Mouse (Mus musculus): ENCODE results near the gene Mgll.

Gene Mgll

DNA sequence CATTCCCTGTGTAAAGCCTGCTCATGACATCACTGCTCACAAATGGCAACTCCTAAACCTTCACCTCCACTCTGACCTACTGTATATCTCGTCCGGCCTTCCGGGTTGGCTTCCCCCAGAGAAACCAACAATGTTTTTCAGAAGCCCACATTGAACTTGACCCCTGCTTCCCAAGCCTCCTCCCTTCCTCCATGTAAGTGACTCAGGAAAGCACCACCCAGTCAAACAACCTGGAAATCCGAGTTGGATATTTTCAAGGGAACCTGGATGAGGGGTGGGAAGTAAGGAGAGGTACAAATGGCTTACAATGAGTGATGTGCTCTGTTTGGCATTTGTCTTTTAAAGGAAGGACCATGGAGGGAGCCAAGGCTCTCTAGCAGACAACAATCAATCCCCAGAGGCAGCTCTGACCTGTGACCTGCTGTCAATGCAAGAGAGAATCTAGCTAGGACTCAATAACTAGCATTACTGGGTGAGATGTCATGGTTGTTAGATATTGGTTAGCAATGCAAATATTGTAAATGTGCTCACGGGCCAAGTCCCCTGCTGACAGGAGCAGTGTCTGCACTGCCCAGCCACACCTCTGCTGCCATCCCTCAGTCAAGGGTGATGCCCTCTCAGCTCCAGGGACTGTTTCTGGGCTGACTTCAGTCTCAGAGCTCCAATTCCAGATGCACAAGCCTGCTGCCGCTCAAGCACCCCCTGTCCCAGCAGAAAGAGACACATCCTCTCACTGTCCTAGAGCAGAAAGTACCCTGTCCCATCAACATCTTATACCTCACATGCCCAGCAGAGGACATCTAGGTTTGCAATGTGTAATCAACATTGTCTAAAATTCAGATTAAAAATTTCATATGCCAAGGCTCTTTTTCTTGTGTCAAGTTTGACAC is 6.8 kb upstream of the Mgll start:
- no peak for DNase-seq (ENCODE audit: low read depth, low spot score)

- DNase-seq (ENCODE audit: low read depth, low spot score): no peak
Observed at GRCm38 (mm10) chr6:88718033-88718725, 6.0 kb upstream of the Mgll start.

- DNase-seq (ENCODE audit: low read depth, low spot score): no peak
Observed at GRCm38 (mm10) chr6:88721059-88721458, 3.2 kb upstream of the Mgll start.

- no peak for DNase-seq (ENCODE audit: low read depth, low spot score)
Observed at GRCm38 (mm10) chr6:88722906-88723305, 1.3 kb upstream of the Mgll start.

- no peak for DNase-seq (ENCODE audit: low read depth, low spot score)
Observed at GRCm38 (mm10) chr6:88723806-88724312, 353 bp upstream of the Mgll start.

- peak; percentile 53 for DNase-seq (ENCODE audit: low read depth, low spot score)
Observed at GRCm38 (mm10) chr6:88725590-88725989, 1.4 kb downstream of the Mgll start.

GRCm38 (mm10) chr6:88726252-88727211 is 2.3 kb downstream of the Mgll start:
- no peak for DNase-seq (ENCODE audit: low read depth, low spot score)

DNA sequence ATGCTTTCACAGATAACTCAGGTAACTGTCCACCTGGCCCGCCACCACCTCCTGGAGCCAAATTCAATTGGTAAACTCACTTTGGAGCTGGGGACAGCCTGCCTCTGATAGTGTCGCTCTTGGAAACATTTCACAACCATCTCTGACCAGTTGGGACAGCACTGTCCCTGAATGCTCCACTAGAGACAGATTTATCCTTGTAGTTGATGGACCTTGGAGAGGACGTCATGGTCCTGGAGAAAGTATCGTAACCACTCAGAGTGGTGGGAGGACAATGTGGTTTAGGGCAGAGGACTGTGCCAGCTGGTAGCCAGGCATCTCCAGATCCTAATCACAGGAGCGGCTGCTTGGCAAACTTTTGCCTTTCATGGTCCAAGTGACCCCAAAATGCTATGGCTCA is 3.3 kb downstream of the Mgll start:
- no peak for DNase-seq (ENCODE audit: low read depth, low spot score)

- no peak for DNase-seq (ENCODE audit: low read depth, low spot score)
Observed at GRCm38 (mm10) chr6:88728054-88728453, 3.8 kb downstream of the Mgll start.

DNA sequence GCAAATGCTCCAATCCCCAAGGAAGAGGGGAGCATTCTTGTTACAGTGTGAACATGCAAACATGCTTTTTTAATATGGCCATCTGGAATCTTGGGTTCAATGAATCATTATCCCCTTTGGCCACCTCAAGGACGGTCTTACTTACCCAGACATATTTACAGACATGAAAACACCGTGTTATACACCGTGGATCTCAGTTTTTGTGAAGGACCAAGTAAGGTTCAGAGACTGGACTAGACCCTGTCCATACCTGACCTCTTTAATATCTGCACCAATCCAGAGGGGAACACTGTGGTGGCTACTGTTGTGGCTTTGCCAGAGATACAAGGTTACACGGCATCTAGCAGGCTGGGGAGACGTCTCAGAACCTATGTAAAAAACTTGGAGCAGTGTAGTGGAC is 4.3 kb downstream of the Mgll start:
- no peak for DNase-seq (ENCODE audit: low read depth, low spot score)

DNA sequence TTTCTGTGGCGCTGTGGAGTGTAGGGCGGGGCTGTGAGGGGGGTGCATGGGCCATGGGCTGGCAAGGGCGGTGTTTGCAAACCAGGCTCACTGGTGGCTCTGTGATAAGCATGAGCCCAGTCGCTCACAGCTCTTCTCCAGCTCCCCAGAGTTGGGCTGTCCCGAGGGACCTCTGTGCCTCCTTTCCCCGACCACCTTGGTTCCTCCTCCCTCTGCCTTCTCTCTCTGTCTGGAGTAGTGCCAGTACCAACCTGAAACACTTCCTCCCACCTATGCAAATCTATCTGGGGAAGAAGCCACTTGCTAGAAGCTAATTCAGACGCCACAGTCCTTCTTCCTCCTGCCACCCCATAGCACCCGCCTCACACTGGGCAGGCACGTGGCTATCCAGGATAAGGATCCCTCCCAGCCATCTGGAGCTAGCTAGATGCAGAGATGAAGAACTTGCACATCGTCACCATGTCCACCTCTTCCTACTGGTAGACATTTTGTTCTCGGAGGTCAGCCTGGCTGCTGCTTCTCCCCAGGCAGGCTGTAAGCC is 7.1 kb downstream of the Mgll start:
- DNase-seq (ENCODE audit: low read depth, low spot score): no peak

DNA sequence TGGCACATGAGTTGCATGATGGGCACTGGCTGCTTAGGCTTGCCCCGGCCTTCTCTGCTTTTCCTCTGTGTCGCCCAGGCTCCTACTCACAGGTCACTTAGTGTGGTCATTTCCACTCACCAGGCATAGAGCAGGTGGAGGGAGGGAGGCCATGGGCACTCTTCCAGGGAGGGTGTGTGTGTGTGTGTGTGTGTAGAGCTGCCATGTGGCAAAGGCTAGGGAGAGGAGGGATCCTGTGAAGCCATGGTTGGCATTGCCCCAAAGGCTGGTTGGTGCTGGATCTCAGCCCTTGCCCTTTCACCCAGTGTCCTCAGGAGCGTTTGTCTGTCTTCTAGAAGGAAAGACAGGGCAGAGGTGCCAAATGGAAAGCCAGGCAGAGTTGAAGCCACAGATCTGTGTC is 7.8 kb downstream of the Mgll start:
- DNase-seq (ENCODE audit: low read depth, low spot score): no peak

DNA sequence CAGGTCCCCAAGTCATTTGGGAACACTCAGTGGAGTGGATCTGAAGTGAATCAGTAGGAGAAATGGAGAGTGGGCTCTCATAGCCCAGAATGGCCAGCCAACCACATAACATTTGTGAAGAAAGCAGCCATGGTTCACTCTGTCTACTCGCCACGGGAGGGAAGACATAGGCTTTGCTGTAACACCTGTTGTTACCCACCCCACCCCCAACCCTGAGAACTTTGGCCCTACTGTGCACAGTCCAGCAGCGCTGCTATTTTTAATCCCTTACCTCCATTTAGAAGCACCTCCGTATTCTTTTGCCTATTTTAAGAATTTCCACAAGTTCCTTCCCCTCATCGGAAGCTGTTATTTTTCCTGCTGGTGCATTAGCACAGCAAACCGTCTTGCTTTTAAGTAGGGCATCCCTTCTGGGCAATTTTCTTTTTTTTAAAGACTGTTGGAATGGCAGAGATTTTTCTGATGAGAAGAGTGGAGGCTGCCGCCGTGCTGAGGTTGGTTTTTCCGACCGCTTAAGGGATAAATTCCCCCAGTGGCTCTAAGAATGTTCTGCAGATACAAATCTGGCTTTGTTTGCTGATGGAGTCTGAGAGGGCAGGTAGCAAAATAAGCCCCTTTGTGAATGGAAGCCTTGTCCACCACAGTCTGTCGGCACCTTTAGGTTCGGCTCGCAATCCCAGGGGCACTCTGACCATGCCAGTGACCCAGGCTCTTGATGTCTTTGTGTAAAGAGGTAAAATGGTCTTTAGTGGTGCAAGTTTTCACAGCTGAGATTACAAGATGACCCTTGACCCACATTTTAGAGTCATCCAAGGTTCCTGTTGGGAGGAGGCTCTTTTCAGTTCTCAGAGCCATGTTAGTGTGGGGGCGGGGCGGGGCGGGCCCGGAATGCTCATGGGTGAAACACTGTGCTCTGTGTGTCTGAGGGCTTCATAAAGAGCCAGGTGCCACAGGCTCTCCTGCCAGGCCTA is 8.7 kb downstream of the Mgll start:
- peak; percentile 72 for DNase-seq (ENCODE audit: low read depth, low spot score)

DNA sequence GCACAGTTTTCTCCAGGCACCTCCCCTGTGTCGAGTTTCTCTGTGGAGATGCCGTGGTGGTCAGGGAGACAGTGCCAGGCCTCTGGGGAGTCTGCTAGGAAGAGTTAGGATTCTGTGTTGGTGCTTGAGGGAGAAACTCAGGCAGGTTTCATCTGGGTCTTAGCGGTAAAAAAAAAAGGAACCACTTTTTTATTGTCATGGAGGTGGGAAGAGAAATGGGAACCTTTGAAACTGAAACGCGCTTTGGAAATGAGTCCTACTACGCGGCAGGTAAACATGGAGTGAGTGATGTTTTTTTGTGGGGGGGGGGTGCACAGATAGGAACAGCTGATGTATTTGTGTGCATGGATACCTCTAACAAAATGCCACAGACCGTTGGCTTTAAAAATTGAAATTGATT is 12.1 kb downstream of the Mgll start:
- DNase-seq (ENCODE audit: low read depth, low spot score): no peak

DNA sequence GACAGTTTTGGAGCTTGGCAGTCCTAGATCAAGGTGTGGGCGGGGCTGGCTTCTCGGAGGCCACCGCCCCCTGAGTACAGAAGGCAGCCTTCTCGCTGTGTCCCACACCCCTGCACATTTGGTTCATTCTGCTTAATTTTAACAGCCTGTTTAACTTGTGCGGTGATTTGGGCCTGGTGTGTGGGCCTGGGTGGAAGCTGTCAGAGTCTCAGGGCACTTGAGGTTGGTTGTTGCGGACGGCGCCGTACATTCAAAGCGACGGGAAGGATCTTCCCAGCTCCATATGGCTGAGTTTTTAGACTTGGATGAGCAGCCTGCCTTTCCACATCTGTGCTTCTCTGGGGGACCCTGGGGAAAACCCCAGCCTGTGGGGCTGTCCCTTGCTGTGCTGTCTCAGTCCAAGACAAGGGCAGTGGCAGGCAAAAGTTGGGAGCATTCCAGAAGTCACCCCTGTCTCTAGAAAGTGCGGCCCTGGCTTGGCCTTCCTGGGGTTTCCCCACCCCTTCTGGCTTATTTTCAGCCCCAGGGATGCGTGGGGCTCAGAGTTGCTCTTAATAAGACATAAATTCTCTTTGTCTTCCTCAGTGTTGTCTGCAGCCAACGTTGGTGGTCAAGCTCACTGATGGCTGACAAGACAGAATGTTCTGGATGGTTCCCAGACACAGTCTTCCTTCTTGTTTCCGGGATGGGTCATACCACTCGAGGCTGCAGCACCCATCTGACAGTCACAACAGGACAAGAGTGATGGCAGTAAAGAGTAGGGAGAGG is 12.7 kb downstream of the Mgll start:
- DNase-seq (ENCODE audit: low read depth, low spot score): peak; percentile 60

- DNase-seq (ENCODE audit: low read depth, low spot score): no peak
Observed at GRCm38 (mm10) chr6:88737509-88737888, 13.3 kb downstream of the Mgll start.

DNA sequence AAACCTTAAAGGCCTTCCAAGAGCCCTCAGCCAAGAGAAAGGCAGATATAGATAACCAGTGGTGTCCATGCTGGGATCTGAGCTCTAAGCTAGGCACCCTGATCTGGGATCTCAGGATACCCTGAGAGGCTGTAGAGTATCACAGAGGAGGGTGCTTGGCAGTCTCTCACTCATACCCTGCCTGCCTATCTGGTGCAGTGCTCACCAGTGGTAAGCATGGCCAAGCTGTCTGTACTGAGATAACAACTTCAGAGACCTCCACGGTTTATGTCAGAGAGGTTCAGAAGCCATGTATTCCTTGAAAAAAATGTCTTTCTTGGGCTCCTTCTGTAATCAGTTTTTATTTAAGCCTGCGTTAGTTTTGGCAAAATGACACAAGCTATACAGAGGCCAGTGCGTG is 16.8 kb downstream of the Mgll start:
- DNase-seq (ENCODE audit: low read depth, low spot score): no peak

DNA sequence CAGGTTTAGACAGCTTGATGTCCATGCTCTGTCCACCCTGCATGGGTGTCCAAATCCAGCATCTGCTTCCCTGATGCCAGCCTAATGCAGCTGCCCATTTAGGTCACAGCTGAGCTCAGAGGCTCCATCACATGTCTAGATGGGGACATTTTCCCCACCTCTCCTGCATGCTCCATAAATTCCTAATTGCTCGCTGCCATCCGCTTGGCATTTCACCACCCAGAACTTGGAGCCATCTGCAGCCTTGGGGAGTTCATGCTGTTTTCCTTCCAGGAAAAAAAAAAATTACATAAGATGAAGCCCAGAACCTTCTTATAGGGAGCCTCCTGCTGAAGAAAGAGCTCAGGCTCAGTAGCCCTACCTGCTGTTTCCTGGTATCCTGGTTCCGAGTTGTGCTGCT is 17.6 kb downstream of the Mgll start:
- no peak for DNase-seq (ENCODE audit: low read depth, low spot score)

DNA sequence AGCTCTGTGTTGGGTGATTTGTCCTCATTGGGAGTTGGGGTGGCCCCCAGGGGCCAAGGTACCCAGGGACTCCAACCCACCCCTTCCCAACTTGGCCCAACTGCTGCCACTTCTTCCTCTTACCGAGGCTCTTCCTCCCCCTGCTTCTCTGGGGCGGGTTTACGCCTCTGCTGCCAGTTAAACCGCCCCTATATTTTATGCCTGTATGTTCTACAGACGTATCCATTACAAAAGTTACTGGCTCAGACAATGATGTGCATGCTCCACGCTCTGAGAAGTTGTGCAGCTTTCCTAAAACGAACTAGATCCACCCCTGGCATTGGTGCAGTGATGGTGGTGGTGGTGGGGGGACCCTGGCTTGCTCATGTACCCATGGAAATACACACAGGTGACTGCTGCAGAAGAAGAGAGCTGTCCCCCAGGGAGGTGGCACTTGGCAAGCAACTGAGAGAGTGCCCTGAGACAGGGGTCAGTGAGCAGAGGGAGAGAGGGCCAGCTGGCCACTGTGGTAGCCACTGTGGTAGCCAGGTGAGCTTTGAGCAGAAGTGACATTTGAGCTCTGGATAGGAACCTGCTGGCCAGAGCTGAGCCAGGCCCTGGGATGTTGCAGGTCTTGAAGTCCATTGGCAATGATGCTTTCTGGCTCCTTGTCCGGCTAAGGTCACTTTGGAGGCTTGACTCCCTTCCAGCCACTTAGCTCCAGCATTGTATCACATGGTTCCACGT is 18.2 kb downstream of the Mgll start:
- DNase-seq (ENCODE audit: low read depth, low spot score): no peak

Measured in ZHBTc4 (cell line).